Mouse (Mus musculus) hindbrain, postnatal 0 days (tissue): Measurements from ENCODE around the gene Capn15. TPM values are rescaled to one million over a fixed set of nuclear protein-coding genes. Genes with fewer than 3 reads are reported as not detected.

ENCODE experiments used
- ATAC-seq: fragments of 200-750 bp; cut with Nextera tagmentation; 2 replicates; pipeline ENCODE4 v1.8.0; 2017; ENCODE audit warnings: mild to moderate bottlenecking, moderate TSS enrichment, moderate library complexity
- DNase-seq: peaks from one replicate; pipeline ENCODE4 v3.0.0-alpha.2; 2015; ENCODE audit warnings: low spot score
- H3K27ac ChIP-seq: fragments of 300-500 bp; sonication (generic); 2 replicates; pipeline ENCODE4 v1.5.1; 2014; ENCODE audit warnings: mild to moderate bottlenecking
- H3K27me3 ChIP-seq: fragments of 300-500 bp; sonication (generic); 2 replicates; pipeline ENCODE4 v1.6.1; 2014; ENCODE audit warnings: low read length, mixed read lengths; ENCODE audit not compliant: insufficient read depth
- H3K36me3 ChIP-seq: fragments of 300-500 bp; sonication (generic); 2 replicates; pipeline ENCODE4 v1.6.1; 2014; ENCODE audit warnings: low read length, mixed read lengths; ENCODE audit not compliant: insufficient read depth
- H3K4me1 ChIP-seq: fragments of 300-500 bp; sonication (generic); 2 replicates; pipeline ENCODE4 v1.6.1; 2014; ENCODE audit warnings: antibody characterized with exemption, low read length, mixed read lengths; ENCODE audit not compliant: insufficient read depth
- H3K4me2 ChIP-seq: fragments of 300-500 bp; sonication (generic); 2 replicates; pipeline ENCODE4 v1.6.1; 2014; ENCODE audit warnings: low read depth, mild to moderate bottlenecking, low read length, moderate library complexity, mixed read lengths
- H3K4me3 ChIP-seq: fragments of 300-500 bp; sonication (generic); 2 replicates; pipeline ENCODE4 v1.5.1; 2014; ENCODE audit warnings: low read length
- H3K9ac ChIP-seq: fragments of 300-500 bp; sonication (generic); replicated peaks from 2 replicates; pipeline ENCODE4 v1.6.1; 2014; ENCODE audit warnings: mild to moderate bottlenecking, low read length, moderate library complexity, mixed read lengths
- H3K9me3 ChIP-seq: fragments of 300-500 bp; sonication (generic); 2 replicates; pipeline ENCODE4 v1.6.1; 2016; ENCODE audit warnings: low read length, mixed read lengths
- CTCF ChIP-seq: IDR thresholded peaks from 2 replicates; pipeline ENCODE4 v1.5.1; 2016; ENCODE audit warnings: antibody characterized with exemption, control low read depth, low read depth
- WGBS: fragments of 180-500 bp; shearing (Covaris S2); extraction: QIAGEN DNeasy Blood & Tissue Kit; methylation state at CpG from one replicate; pipeline ENCODE4 v1.1.7; 2014; 5-methylcytosine and 5-hydroxymethylcytosine counted together
- polyA plus RNA-seq: library from polyadenylated mRNA; unstranded; fragments of >200 nt; fragmentation: Nextera tagmentation; extraction: Ambion mirVana; gene quantifications from 2 replicates; pipeline ENCODE4 v1.2.1, GENCODE M21; 2015
- total RNA-seq: library from RNA; depleted of rRNA; stranded (reverse); fragments of >200 nt; gene quantifications from 2 replicates; pipeline ENCODE4 v1.2.3, GENCODE M21; 2014

Capn15 gene
- total and polyA plus RNA-seq, 2 experiments from 2014 or later: 19.0 to 41.4 TPM

GRCm38 (mm10) chr17:25946891-25947290 is 38.7 kb downstream of the Capn15 start:
- 76% methylated on average over 8 of the region's 8 CpGs for WGBS
- TF ChIP-seq CTCF: no peak
- no peak for ATAC-seq

GRCm38 (mm10) chr17:25946349-25946748 is 39.2 kb downstream of the Capn15 start:
- no peaks in the 10 kb centered on the region for H3K4me1 ChIP-seq
- no peak for TF ChIP-seq CTCF
- no peak overlapping the region for H3K4me3 ChIP-seq
- H3K9ac ChIP-seq: no peak overlapping the region
- WGBS: 77% methylated on average over 7 of the region's 7 CpGs
- DNase-seq (no peak), ATAC-seq (no peak)
- H3K4me2 ChIP-seq: no peak overlapping the region
- H3K27ac ChIP-seq: no peak overlapping the region
- H3K27me3 ChIP-seq: no peaks in the 10 kb centered on the region
- no peaks in the 10 kb centered on the region for H3K36me3 ChIP-seq
- H3K9me3 ChIP-seq: no peaks in the 10 kb centered on the region

More at GRCm38 (mm10) chr17:25946891-25947290, 38.7 kb downstream of the Capn15 start:
- Histone ChIP-seq H3K27ac (no peak overlapping the region), H3K36me3 (no peaks in the 10 kb centered on the region), H3K27me3 (peaks cover under 1% of the 10 kb centered on the region; the same call in 1 of the 2 replicates), H3K9ac (no peak overlapping the region), H3K4me3 (no peak overlapping the region), H3K9me3 (no peaks in the 10 kb centered on the region), H3K4me2 (no peak overlapping the region), H3K4me1 (no peaks in the 10 kb centered on the region)
- no peak for DNase-seq

- H3K4me1 ChIP-seq: peaks cover 4% of the 10 kb centered on the region
- no peak for TF ChIP-seq CTCF
- H3K9ac ChIP-seq: no peak overlapping the region
- WGBS: 49% methylated on average over 9 of the region's 9 CpGs
- no peaks in the 10 kb centered on the region for H3K9me3 ChIP-seq
- ATAC-seq (no peak), DNase-seq (no peak)
- no peaks in the 10 kb centered on the region for H3K36me3 ChIP-seq
- no peak overlapping the region for H3K27ac ChIP-seq
- no peak overlapping the region for H3K4me2 ChIP-seq
- no peak overlapping the region for H3K4me3 ChIP-seq
- H3K27me3 ChIP-seq: no peaks in the 10 kb centered on the region
These were observed 40.0 kb downstream of the Capn15 start for GRCm38 (mm10) chr17:25945517-25946155.

GRCm38 (mm10) chr17:25944366-25945163 is 41.0 kb downstream of the Capn15 start, which contains the start of the genes Pigq and Nhlrc4:
TSS of gene Pigq (minus strand) at chr17:25944936.
TSS of gene Nhlrc4 (minus strand) at chr17:25944961.
- Histone ChIP-seq H3K9me3 (no peaks in the 10 kb centered on the region), H3K36me3 (no peaks in the 10 kb centered on the region), H3K9ac (no peak within 1 kb of the TSS), H3K27me3 (no peaks in the 10 kb centered on the region), H3K4me3 (no peak within 1 kb of the TSS), H3K27ac (no peak within 1 kb of the TSS), H3K4me2 (no peak within 1 kb of the TSS), H3K4me1 (peaks cover 5% of the 10 kb centered on the region)
- WGBS: 49% methylated on average over 6 of the region's 6 CpGs
- DNase-seq (no peak), ATAC-seq (no peak)
- no peak for TF ChIP-seq CTCF

- 70% methylated on average over 9 of the region's 9 CpGs for WGBS
These were observed 41.8 kb downstream of the Capn15 start for GRCm38 (mm10) chr17:25943769-25944168.

GRCm38 (mm10) chr17:25943221-25943620 is 42.4 kb downstream of the Capn15 start:
- TF ChIP-seq CTCF: no peak
- Histone ChIP-seq H3K27ac (no peak overlapping the region), H3K27me3 (no peaks in the 10 kb centered on the region), H3K9ac (no peak overlapping the region), H3K36me3 (no peaks in the 10 kb centered on the region), H3K4me1 (peaks cover 5% of the 10 kb centered on the region), H3K9me3 (no peaks in the 10 kb centered on the region), H3K4me2 (no peak overlapping the region), H3K4me3 (no peak overlapping the region)
- DNase-seq (no peak), ATAC-seq (no peak)
- 83% methylated on average over 3 of the region's 3 CpGs for WGBS

More at GRCm38 (mm10) chr17:25943769-25944168, 41.8 kb downstream of the Capn15 start:
- Histone ChIP-seq H3K36me3 (no peaks in the 10 kb centered on the region), H3K9me3 (no peaks in the 10 kb centered on the region), H3K27ac (no peak overlapping the region), H3K4me2 (no peak overlapping the region), H3K4me1 (peaks cover 5% of the 10 kb centered on the region), H3K9ac (no peak overlapping the region), H3K27me3 (no peaks in the 10 kb centered on the region), H3K4me3 (no peak overlapping the region)
- TF ChIP-seq CTCF: no peak
- ATAC-seq (no peak), DNase-seq (no peak)
